Mouse (Mus musculus): Measurements from ENCODE around the gene Arl16. TPM values are rescaled to one million over a fixed set of nuclear protein-coding genes. Genes with fewer than 3 reads are reported as not detected.
A peak's percentile ranks its signal among the peaks of the same experiment; 100 is the strongest.
"Not testable (repeated sequence)": the region's sequence is repeated elsewhere in the genome, so short reads cannot be mapped to it uniquely, and the experiment has no call there.

The Arl16 gene
- polyA plus RNA-seq (2012; rRNA removed): 48.0 and 52.0 TPM in 2 replicates

- DNase-seq (ENCODE audit: extremely low spot score in 1 of 2, low spot score in 1 of 2): peak; percentile 94 to 96
Observed at GRCm38 (mm10) chr11:120467051-120467735, at the start of gene Arl16. Gene Arl16 (minus strand): TSS chr11:120467607.

GRCm38 (mm10) chr11:120517147-120517546 lies 49.7 kb upstream of the Arl16 start:
- no peak for DNase-seq (ENCODE audit: extremely low spot score in 1 of 2, low spot score in 1 of 2)

- peak; percentile 36 to 94 for DNase-seq (ENCODE audit: extremely low spot score in 1 of 2, low spot score in 1 of 2)
Observed at GRCm38 (mm10) chr11:120515611-120516010, 48.2 kb upstream of the Arl16 start.

GRCm38 (mm10) chr11:120514262-120514661 lies 46.9 kb upstream of the Arl16 start:
- DNase-seq (ENCODE audit: extremely low spot score in 1 of 2, low spot score in 1 of 2): not testable (repeated sequence)

GRCm38 (mm10) chr11:120512790-120513453 lies 45.5 kb upstream of the Arl16 start:
- DNase-seq (ENCODE audit: extremely low spot score in 1 of 2, low spot score in 1 of 2): no peak

- no peak for DNase-seq (ENCODE audit: extremely low spot score in 1 of 2, low spot score in 1 of 2)
Observed at GRCm38 (mm10) chr11:120510375-120511030, 43.1 kb upstream of the Arl16 start.

GRCm38 (mm10) chr11:120509940-120510339 lies 42.5 kb upstream of the Arl16 start:
- DNase-seq (ENCODE audit: extremely low spot score in 1 of 2, low spot score in 1 of 2): no peak

- DNase-seq (ENCODE audit: extremely low spot score in 1 of 2, low spot score in 1 of 2): no peak
Observed at GRCm38 (mm10) chr11:120508290-120508870, 41.0 kb upstream of the Arl16 start.

- no peak for DNase-seq (ENCODE audit: extremely low spot score in 1 of 2, low spot score in 1 of 2)
Observed at GRCm38 (mm10) chr11:120507611-120508289, 40.3 kb upstream of the Arl16 start.

GRCm38 (mm10) chr11:120506899-120507298 lies 39.5 kb upstream of the Arl16 start:
- DNase-seq (ENCODE audit: extremely low spot score in 1 of 2, low spot score in 1 of 2): no peak

- DNase-seq (ENCODE audit: extremely low spot score in 1 of 2, low spot score in 1 of 2): no peak
Observed at GRCm38 (mm10) chr11:120505661-120506060, 38.3 kb upstream of the Arl16 start.

GRCm38 (mm10) chr11:120501701-120502100 lies 34.3 kb upstream of the Arl16 start:
- no peak for DNase-seq (ENCODE audit: extremely low spot score in 1 of 2, low spot score in 1 of 2)

GRCm38 (mm10) chr11:120501018-120501417 lies 33.6 kb upstream of the Arl16 start:
- DNase-seq (ENCODE audit: extremely low spot score in 1 of 2, low spot score in 1 of 2): no peak

- DNase-seq (ENCODE audit: extremely low spot score in 1 of 2, low spot score in 1 of 2): no peak
Observed at GRCm38 (mm10) chr11:120500357-120500756, 33.0 kb upstream of the Arl16 start.

- no peak for DNase-seq (ENCODE audit: extremely low spot score in 1 of 2, low spot score in 1 of 2)
Observed at GRCm38 (mm10) chr11:120499894-120500293, 32.5 kb upstream of the Arl16 start.

- DNase-seq (ENCODE audit: extremely low spot score in 1 of 2, low spot score in 1 of 2): no peak
Observed at GRCm38 (mm10) chr11:120498891-120499290, 31.5 kb upstream of the Arl16 start.

GRCm38 (mm10) chr11:120498226-120498625 lies 30.8 kb upstream of the Arl16 start:
- no peak for DNase-seq (ENCODE audit: extremely low spot score in 1 of 2, low spot score in 1 of 2)

GRCm38 (mm10) chr11:120497436-120497835 lies 30.0 kb upstream of the Arl16 start:
- no peak for DNase-seq (ENCODE audit: extremely low spot score in 1 of 2, low spot score in 1 of 2)

- no peak for DNase-seq (ENCODE audit: extremely low spot score in 1 of 2, low spot score in 1 of 2)
Observed at GRCm38 (mm10) chr11:120493911-120494310, 26.5 kb upstream of the Arl16 start.

- no peak for DNase-seq (ENCODE audit: extremely low spot score in 1 of 2, low spot score in 1 of 2)
Observed at GRCm38 (mm10) chr11:120493351-120493750, 25.9 kb upstream of the Arl16 start.

GRCm38 (mm10) chr11:120492878-120493203 lies 25.4 kb upstream of the Arl16 start:
- no peak for DNase-seq (ENCODE audit: extremely low spot score in 1 of 2, low spot score in 1 of 2)

Data from frontal cortex, adult 2 months (tissue).